Mouse (Mus musculus) c-Kit-positive CD71-positive TER-119-negative erythroid progenitor cells, embryonic 14.5 days (primary cell): ENCODE measurements around the gene Zfp932.
"Not testable (repeated sequence)": the region's sequence is repeated elsewhere in the genome, so short reads cannot be mapped to it uniquely, and the experiment has no call there.

Experiments
- DNase-seq: peaks from one replicate; pipeline ENCODE4 v3.0.0-alpha.2; 2013; ENCODE audit warnings: low read depth

Gene Zfp932

GRCm38 (mm10) chr5:109996026-109996937 is at the start of gene Zfp932:
Zfp932 (plus strand) TSS chr5:109996521.
- DNase-seq, result peak; percentile 71

- no peak for DNase-seq
Observed at GRCm38 (mm10) chr5:109950281-109950680, 46.0 kb upstream of the Zfp932 start.

GRCm38 (mm10) chr5:109980743-109981142 is 15.6 kb upstream of the Zfp932 start:
- DNase-seq, result not testable (repeated sequence)

- not testable (repeated sequence) for DNase-seq
Observed at GRCm38 (mm10) chr5:109995461-109995860, 860 bp upstream of the Zfp932 start.

- DNase-seq, result not testable (repeated sequence)
Observed at GRCm38 (mm10) chr5:110015775-110016174, 19.5 kb downstream of the Zfp932 start.

- DNase-seq, result no peak
Observed at GRCm38 (mm10) chr5:110023273-110023672, 27.0 kb downstream of the Zfp932 start.

GRCm38 (mm10) chr5:110023694-110024427 is 27.5 kb downstream of the Zfp932 start:
- peak; percentile 15 for DNase-seq

- peak; percentile 82 for DNase-seq
Observed at GRCm38 (mm10) chr5:110057637-110058408, 61.5 kb downstream of the Zfp932 start.
